Mouse (Mus musculus): Measurements from ENCODE around the gene Btbd16.
A peak's percentile ranks its signal among the peaks of the same experiment; 100 is the strongest.

Gene Btbd16

GRCm38 (mm10) chr7:130816243-130816642 lies 42.4 kb downstream of the Btbd16 start:
- no peak for DNase-seq (ENCODE audit: low read depth, low spot score)

GRCm38 (mm10) chr7:130818813-130819212 lies 44.9 kb downstream of the Btbd16 start:
- DNase-seq (ENCODE audit: low read depth, low spot score): no peak

GRCm38 (mm10) chr7:130819624-130820023 lies 45.8 kb downstream of the Btbd16 start:
- DNase-seq (ENCODE audit: low read depth, low spot score): no peak

DNA sequence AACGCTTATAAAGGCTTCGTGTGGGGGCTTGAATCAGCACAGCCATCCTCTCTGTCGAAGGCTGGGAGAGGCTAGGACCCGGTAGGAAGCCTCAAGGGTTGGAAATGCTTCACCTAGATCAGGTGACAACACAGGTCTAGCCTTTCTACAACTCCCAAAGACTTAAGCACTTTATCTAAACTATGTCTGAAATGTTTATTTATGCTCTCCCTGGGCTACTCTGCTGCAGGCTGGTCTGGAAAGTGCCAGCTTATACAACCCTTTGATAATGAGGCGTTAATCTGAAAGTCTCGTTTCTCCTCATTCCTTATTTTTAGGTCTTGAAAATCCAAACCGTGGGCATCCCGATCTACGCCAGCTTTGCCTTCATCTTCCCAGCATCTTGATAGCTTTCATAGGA lies 50.1 kb downstream of the Btbd16 start:
- DNase-seq (ENCODE audit: low read depth, low spot score): no peak

GRCm38 (mm10) chr7:130826343-130826742 lies 52.5 kb downstream of the Btbd16 start:
- DNase-seq (ENCODE audit: low read depth, low spot score): no peak

- no peak for DNase-seq (ENCODE audit: low read depth, low spot score)
These were observed 53.6 kb downstream of the Btbd16 start for GRCm38 (mm10) chr7:130827431-130827830.

GRCm38 (mm10) chr7:130827844-130828403 lies 54.1 kb downstream of the Btbd16 start:
- no peak for DNase-seq (ENCODE audit: low read depth, low spot score)

DNA sequence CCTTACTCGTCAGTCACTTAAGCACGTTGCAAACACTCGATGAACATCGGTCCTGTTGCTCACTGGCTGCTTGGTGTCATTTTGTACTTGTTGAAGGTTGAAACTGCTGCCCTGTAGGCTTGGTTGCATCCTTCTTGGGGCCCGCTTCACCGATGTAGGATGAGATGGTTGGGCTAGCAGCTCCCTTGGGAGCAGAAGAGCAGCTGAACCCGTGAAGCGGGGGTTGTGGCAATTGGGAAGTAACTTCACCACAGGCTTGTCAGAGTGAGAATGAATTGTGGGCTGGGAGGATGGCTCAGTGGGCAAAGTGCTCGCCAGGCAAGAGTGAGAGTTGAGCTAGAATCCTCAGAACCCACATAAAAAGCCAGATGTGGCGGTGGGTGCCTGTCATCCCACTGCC lies 54.6 kb downstream of the Btbd16 start:
- DNase-seq (ENCODE audit: low read depth, low spot score): no peak

- no peak for DNase-seq (ENCODE audit: low read depth, low spot score)
These were observed 57.7 kb downstream of the Btbd16 start for GRCm38 (mm10) chr7:130831586-130831985.

DNA sequence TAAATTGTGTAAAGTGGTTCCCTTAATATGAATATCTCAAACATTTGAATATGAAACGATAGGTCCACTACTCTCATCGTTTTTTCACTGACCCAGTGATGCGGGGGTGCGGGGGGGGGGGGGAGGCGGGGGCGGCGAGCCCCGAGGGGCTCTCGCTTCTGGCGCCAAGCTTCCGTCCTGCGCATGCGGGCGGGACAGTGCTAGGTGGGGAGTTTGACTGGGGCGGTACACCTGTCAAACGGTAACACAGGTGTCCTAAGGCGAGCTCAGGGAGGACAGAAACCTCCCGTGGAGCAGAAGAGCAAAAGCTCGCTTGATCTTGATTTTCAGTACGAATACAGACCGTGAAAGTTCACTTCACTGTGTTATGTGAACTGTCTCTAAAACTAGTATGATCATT lies 60.4 kb downstream of the Btbd16 start:
- peak; percentile 97 for DNase-seq (ENCODE audit: low read depth, low spot score)

- DNase-seq (ENCODE audit: low read depth, low spot score): no peak
These were observed 61.3 kb downstream of the Btbd16 start for GRCm38 (mm10) chr7:130834958-130835861.

DNA sequence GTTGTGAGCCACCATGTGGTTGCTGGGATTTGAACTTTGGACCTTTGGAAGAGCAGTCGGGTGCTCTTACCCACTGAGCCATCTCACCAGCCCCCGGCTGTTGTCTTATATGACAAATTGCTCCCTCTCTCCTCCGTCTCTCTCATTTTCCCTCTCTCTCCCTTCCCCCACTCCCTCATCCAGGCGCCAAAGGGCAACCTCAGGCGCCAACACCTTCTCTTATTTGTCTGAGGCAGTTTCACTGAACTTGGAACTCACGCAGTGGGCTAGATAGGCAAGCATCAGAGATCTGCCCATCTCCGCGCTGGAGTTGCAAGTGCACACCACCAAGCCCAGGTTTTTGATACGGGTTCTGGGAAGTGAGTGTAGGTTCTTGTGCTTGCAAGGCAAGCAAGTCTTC lies 62.2 kb downstream of the Btbd16 start:
- DNase-seq (ENCODE audit: low read depth, low spot score): no peak

DNA sequence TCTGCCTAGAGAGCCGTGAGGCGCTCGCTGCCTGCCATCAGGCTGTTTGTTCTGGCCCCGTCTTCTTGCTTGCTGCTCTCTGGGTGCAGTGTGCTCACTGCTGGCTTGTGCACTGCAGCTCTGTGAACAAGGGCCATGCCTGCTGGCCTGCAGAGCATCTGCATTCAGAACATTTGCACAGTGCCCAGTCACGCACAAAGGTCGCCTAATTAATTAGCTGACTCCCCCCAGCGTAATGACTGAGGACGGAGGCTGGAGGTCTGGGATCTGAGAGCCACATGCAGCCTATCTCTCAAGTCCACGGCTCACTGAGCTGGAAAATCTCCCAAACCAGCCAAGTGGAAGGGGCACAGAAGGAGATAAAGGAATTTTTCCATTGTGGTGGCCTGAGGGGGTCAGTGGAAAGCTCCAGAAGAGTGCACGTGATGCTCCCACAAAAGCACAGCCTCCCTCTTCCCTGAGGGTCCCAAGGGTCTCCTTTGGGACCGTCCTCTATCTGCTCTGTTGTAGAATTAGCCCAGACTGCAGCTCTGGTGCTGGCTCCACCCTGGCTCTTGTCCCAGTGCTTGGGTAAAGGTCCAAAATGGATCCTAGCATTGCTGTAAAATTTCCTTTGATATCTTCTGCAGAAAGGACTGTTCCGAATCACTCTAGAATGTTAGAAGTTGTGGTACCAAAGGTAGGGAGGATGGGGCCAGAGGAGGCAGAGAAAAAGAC lies 64.2 kb downstream of the Btbd16 start:
- DNase-seq (ENCODE audit: low read depth, low spot score): no peak

GRCm38 (mm10) chr7:130838658-130839025 lies 64.8 kb downstream of the Btbd16 start:
- no peak for DNase-seq (ENCODE audit: low read depth, low spot score)

- no peak for DNase-seq (ENCODE audit: low read depth, low spot score)
These were observed 65.7 kb downstream of the Btbd16 start for GRCm38 (mm10) chr7:130839380-130840100.

DNA sequence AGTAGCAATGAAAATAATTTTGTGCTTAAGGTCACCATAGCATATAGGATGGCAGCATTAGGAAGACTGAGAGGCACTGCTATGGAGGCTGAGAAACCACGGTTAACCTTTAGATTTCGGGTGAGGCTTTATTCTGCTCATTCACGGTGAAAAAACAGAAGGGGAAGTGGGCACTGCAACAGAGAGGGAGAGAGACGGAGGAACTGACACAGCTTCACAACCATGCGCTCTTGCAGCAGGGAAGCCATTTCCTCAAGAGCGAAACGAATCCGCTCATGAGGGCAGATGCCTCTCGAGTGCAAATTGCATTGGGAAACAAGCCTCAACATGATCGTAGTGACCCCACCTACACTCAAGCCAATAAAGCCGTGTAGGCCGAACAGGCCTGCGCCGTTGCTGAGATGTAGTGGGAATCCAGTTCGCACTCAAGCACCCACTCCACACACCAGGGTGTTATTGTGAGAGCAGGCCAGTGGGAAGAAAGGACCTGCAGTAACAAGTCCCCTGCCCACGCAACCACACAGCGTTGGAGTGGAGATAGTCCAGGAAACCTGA lies 73.4 kb downstream of the Btbd16 start:
- DNase-seq (ENCODE audit: low read depth, low spot score): no peak

DNA sequence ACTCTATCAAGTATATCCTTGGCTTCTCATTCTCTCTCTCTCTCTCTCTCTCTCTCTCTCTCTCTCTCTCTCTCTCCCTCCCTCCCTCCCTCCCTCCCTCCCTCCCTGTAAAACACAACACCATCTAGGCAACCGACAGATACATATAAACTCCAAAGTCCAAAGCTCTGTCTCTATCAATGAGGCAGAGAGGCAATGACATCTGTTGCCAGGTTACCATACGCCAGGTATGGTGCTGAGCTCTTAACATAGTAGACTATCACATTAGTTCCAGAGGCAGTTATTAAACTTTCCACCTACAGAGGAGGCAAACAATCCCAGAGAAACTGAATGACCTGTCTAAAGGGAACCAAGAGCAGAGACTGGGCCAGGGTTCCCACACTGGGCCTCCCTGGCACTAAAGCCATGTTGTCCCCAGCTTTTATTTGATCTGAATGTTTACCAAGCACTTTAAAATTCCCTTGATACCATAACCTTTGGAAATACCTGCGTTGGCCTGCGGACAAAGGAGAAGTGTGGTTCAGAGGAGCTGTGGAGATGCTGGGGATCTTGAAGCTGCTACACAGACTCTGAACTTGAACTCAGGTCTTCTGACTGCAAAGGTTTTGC lies 80.9 kb downstream of the Btbd16 start:
- DNase-seq (ENCODE audit: low read depth, low spot score): no peak

DNA sequence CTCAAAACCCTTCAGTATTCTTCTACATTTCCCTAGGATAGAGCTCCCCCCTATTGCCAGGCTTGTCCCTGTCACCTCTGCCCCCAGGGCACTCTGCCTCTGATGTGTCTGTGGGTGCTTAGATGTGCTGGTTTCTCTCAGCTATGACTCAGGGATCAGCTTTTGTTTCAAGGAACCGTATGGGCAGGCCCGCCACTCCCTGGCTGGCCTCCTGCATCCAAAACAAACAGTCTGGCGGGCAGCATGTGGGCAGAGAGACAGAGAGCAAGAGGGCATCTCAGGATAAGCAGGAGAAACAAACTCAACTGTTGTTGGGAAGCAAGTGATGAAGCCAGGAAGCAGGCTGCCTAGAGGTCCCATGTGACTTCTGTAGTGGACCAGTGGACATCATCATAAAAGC lies 81.8 kb downstream of the Btbd16 start:
- DNase-seq (ENCODE audit: low read depth, low spot score): no peak

DNA sequence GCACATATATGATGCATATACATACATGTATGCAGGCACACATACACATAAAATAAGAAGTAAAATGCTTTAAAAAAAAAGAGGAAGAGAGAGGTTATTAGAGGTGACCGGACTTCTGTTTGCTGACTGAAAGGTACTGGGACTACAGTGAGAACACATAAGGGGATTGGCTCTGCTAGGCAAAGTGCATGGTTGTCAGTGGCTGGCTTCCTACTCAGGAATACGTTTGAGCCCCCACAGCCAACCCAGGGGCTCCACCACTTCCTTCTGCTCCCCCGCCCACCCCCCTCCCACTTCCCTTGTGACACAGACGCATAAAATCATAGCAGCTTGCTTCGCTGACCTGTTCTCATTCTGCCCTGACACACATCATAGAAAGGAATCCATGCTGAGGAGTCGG lies 84.1 kb downstream of the Btbd16 start:
- DNase-seq (ENCODE audit: low read depth, low spot score): no peak

DNA sequence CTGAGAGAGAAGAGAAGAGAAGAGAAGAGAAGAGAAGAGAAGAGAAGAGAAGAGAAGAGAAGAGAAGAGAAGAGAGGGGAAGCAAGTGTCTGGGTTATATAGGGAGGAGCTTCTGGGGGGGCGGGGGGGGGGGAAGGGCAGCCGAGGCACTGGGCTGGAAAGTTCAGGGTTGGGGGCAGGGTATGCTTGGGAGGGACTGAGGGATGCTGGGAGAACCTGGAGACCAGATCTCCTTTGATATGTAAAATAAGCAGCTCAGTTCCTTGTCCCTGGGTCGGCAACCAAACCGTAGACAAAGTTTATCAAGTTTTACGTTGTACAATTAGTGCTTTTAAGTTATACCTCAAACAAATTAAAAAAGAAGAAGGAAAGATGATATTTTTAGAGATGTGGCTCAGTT lies 86.1 kb downstream of the Btbd16 start:
- no peak for DNase-seq (ENCODE audit: low read depth, low spot score)

GRCm38 (mm10) chr7:130860721-130861142 lies 86.9 kb downstream of the Btbd16 start:
- DNase-seq (ENCODE audit: low read depth, low spot score): no peak
